Mouse (Mus musculus): ENCODE measurements at regions not wholly inside any gene's neighbourhood (a gene's known extent, or its start where the extent isn't known, plus 50 kb on each side); places are given as distances from the start of the nearest gene placed in this dataset.

DNA sequence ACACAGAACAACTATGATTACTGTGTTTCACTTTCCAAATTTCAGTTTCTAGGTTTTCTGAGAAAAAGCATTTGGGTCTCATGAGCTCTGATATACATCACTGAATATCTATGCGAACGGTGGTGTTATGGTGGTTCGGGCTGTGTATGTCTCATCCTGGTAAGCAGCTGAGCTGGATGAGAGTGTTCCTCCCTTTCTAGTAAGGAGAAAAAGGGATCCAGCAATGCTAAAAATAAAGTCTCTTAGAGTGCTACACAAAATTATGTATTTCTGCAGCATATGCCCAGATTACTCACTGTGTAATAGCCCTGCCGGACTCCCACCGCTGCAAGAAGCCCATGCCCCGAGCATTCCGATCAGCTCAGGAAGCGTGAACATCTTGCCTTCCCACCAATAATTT, 173.4 kb upstream of the Ppargc1a start:
- DNase-seq: no peak

DNA sequence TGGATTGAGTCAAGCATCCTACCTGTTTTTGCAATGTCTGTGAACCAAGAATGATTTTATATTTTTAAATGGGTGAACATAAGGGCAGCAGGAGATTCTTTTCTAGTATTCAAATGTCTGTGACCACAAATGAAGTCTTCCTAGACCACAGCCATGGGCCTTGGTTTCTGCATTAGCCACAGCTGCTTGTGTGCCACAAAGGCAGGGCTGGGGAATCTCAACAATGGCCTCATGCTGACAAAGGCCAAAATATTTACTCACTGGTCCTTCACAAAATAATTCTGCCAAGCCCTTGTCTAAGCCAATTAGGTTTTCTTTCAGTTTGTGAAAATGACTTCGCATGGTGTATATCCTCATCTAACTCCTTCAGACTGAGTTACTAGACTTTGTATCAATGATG, 162.7 kb upstream of the Ppargc1a start:
- no peak for DNase-seq

DNA sequence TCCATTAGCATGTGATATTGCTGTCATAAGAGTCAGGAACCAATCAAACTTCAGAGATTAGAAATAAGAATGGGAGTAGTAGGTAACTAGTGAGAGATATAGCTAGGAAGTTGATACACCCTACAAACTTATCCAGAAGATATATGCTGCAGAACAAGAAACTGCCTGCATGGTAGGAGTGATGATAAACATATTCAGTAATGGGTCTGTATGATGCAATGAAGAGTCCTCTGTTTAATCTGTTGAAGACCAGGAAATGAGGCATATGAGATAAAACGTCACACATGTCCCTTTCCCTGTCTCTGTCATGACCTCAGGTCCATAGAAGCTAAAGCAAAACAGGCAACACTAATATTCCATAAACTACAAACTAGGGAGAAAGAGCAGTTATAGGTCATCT, 162.2 kb upstream of the Ppargc1a start:
- no peak for DNase-seq

DNA sequence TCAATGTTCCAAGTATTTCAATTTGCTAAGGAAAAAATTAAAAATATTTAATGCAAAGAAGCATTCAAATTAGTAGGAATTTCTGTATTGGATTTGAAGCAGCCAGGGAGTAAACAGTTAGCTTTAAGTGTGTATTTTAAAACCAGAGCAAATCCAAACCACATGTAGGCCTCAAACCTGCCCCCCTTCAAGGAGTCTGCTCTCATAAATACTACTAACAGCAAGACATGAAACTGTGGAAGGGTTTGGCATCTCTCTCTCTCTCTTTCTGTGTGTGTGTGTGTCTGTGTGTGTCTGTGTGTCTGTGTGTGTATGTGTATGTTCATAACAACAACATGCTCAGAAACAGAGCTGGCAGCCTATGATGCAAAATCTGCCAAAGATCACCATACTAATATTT, 159.2 kb upstream of the Ppargc1a start:
- no peak for DNase-seq

DNA sequence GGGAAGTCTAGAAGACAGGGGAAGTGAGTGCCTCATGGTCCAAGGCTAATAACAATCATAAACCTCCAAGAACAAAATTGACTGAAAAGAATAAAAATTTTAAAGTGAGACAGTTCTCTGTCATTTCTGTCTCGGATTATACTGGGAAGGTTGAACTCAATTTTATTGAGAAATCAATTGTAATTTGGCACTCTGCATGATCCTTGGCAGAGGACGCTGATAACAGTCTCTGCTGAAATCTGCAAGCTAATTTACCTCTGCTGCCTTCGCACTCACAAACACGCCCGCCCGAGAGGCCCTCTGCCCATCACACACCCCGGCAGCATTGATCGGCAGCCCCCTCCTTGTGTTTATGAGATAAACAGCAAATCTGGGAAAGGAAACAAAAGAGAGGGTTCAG, 151.4 kb upstream of the Ppargc1a start:
- no peak for DNase-seq

GRCm38 (mm10) chr5:51718451-51718850, 150.9 kb upstream of the Ppargc1a start:
- DNase-seq: no peak

DNA sequence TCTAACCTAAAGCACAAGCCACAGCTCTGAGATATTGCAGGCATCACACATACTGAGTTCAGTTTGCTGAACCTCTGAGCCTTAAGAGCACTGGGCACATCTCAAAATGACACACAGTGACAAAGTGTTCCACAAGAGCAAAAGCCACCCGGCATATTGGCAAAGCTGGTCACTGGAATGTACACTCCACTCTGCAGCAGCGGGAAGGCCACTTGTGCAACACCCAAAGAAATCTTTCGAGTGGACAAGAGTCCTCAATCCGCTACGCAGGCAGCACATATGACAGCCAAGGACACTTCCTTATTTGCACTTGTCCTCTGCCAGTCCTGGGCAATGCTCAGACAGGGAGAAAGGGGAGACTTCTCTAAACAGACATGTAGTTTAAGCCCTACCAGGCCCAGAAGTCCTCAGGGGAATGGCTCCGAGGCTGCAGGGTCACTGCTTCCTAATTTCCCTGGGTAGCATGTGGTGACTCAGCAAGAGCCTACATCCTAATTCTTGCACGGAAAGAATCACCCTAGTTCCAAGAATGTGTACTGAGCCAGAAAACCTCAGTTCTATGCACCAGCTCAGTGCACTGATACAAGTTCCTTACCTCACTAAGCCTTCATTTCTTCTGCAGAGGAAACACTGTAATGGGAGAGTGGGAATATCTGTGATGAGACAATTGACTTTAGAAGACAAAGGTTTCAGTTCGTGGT, 144.5 kb upstream of the Ppargc1a start:
- DNase-seq: peak; percentile 6

- DNase-seq: no peak
Observed at GRCm38 (mm10) chr5:51710664-51711063, 143.1 kb upstream of the Ppargc1a start.

DNA sequence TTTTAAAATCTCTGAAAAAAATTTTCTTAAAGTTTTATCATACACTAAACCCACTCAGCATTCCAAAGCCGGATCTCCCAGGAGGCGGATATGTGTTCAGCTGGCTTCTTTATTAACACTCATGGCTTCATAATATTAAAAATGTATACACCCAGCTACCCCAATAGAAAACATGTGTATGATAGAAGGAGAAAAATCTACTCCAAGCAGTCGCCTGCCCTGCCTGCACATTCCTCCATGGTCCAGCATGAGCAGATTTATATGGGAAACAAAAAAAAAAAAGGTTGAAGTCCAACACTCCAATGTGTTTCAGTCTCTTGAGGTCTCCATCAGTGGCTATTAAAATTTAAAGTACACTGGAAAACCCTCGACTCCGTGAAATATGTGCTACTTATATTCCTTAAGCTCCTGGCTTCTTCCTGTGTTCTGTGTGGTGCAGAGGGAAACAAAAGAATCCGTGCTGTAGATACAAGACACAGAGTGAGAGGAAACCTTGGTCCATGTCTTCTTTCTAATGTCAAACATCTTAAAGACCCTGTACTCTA, 142.0 kb upstream of the Ppargc1a start:
- no peak for DNase-seq

- DNase-seq: peak; percentile 22
Observed at GRCm38 (mm10) chr5:51679884-51680283, 112.4 kb upstream of the Ppargc1a start.

GRCm38 (mm10) chr5:51671190-51671589, 103.7 kb upstream of the Ppargc1a start:
- no peak for DNase-seq

DNA sequence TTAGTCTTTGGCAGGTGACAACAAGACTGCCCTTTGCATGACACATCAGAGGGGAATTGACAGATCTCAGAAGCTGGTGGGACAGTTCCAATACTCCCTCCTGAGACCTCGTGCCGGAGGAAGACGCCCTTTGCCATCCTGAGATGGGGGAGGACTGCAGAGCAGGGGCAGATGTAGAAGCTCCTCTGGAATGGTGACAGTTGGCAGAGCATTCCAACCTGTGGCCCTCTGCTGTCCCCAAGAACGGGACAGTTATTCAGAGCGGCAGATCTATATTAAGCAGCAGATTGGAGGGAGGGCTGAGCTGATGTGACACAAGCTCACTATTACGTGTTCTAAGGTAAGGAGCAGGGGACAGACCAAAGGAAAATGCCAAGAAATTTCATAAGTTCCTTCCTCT, 97.7 kb upstream of the Ppargc1a start:
- DNase-seq: no peak

DNA sequence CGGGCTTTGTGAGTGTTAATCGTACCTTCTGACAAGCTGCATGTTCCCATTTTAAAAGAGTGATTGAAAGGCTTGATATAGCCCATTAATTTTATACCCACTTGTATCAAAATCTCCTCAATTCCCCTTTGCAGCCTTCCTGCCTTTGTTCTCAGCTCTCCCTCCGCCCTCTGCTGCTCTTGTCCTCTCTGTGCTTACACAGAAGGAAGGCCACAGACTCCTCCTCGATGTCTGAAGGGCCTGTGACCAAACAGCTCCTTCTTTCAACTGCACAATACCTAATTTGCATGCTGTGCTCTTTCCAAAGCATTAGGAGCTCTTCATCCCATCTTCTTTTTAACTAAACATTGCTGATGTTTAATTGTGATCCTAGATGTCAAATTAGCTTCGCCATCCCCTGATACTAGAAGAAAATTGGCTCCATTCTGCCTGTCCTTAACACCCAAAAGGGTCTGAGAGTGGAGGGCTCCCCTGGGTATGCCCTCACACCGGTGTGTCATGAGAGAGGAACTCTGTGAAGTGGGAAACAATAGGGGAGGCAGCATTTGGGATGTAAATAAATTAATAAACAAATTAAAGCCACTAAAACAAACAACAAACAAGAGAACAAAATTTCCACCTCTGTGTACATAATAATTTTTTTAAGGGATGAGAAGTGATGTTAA, 90.8 kb upstream of the Ppargc1a start:
- DNase-seq: no peak

GRCm38 (mm10) chr5:51653507-51653906, 86.0 kb upstream of the Ppargc1a start:
- no peak for DNase-seq

DNA sequence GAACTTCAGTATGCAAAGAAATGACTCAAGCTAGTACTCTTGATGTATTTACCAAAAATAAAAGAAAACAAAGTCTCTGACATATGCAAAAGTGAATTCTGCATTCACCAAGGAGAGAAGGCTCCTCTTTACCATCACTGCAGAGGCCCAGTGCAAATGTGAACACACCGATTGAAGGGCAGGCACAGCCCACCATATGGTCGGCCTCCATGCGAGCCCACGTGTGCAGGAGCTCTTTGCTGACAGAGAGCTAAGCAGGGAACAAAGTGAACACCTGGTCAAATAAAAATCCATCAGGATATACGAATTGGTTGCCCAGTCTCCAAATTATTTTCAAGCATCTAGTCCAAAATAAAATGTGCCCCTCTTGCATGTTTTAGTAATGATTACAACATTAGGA, 56.9 kb upstream of the Ppargc1a start:
- no peak for DNase-seq
